Mouse (Mus musculus): ENCODE results near the gene Scnn1g. TPM values are rescaled to one million over a fixed set of nuclear protein-coding genes. Genes with fewer than 3 reads are reported as not detected.

Gene Scnn1g
- polyA plus RNA-seq, 1 experiment from 2014 or later = not detected

- Histone ChIP-seq H3K9me3 (no peaks in the 10 kb centered on the region), H3K4me1 (no peaks in the 10 kb centered on the region), H3K9ac (no peak overlapping the region), H3K27me3 (no peaks in the 10 kb centered on the region), H3K27ac (no peak overlapping the region), H3K36me3 (replicated peaks) (no peaks in the 10 kb centered on the region), H3K4me3 (replicated peaks) (no peak overlapping the region), H3K4me2 (no peak overlapping the region)
- 67% methylated on average over 8 of the region's 8 CpGs for WGBS
- no peak for ATAC-seq (ENCODE audit: low FRiP score)
Measured at GRCm38 (mm10) chr7:121785651-121786228, 51.5 kb downstream of the Scnn1g start.

GRCm38 (mm10) chr7:121797781-121798180 lies 63.5 kb downstream of the Scnn1g start:
- Histone ChIP-seq H3K4me1 (no peaks in the 10 kb centered on the region), H3K36me3 (replicated peaks) (no peaks in the 10 kb centered on the region), H3K9ac (no peak overlapping the region), H3K27me3 (no peaks in the 10 kb centered on the region), H3K4me2 (no peak overlapping the region), H3K27ac (no peak overlapping the region), H3K4me3 (replicated peaks) (no peak overlapping the region), H3K9me3 (0 out of 2 replicates have a peak, but pooled peaks cover 2% of the 10 kb centered on the region)
- no peak for ATAC-seq (ENCODE audit: low FRiP score)
- 84% methylated on average over 9 of the region's 9 CpGs for WGBS

GRCm38 (mm10) chr7:121802471-121802870 lies 68.2 kb downstream of the Scnn1g start:
- WGBS = 88% methylated on average over 2 of the region's 2 CpGs
- Histone ChIP-seq H3K9me3 (no peaks in the 10 kb centered on the region), H3K4me3 (replicated peaks) (no peak overlapping the region), H3K27me3 (no peaks in the 10 kb centered on the region), H3K9ac (no peak overlapping the region), H3K4me1 (no peaks in the 10 kb centered on the region), H3K27ac (no peak overlapping the region), H3K36me3 (replicated peaks) (no peaks in the 10 kb centered on the region), H3K4me2 (no peak overlapping the region)
- ATAC-seq (ENCODE audit: low FRiP score) = no peak

- ATAC-seq (ENCODE audit: low FRiP score) = no peak
- H3K36me3 ChIP-seq (replicated peaks) = no peaks in the 10 kb centered on the region
- no peak overlapping the region for H3K27ac ChIP-seq
- H3K27me3 ChIP-seq = no peaks in the 10 kb centered on the region
- H3K9ac ChIP-seq = no peak overlapping the region
- H3K4me1 ChIP-seq = no peaks in the 10 kb centered on the region
- no peaks in the 10 kb centered on the region for H3K9me3 ChIP-seq
- 90% methylated on average over 4 of the region's 4 CpGs for WGBS
- no peak overlapping the region for H3K4me2 ChIP-seq
- no peak overlapping the region for H3K4me3 ChIP-seq (replicated peaks)
Measured at GRCm38 (mm10) chr7:121803011-121803410, 68.7 kb downstream of the Scnn1g start.

- Histone ChIP-seq H3K27ac (no peak overlapping the region), H3K9ac (no peak overlapping the region), H3K4me1 (no peaks in the 10 kb centered on the region), H3K9me3 (no peaks in the 10 kb centered on the region), H3K4me2 (no peak overlapping the region), H3K4me3 (replicated peaks) (no peak overlapping the region), H3K36me3 (replicated peaks) (no peaks in the 10 kb centered on the region), H3K27me3 (no peaks in the 10 kb centered on the region)
- no peak for ATAC-seq (ENCODE audit: low FRiP score)
- WGBS = 79% methylated on average over 3 of the region's 3 CpGs
Measured at GRCm38 (mm10) chr7:121805811-121806496, 71.7 kb downstream of the Scnn1g start.

GRCm38 (mm10) chr7:121807726-121808580 lies 73.7 kb downstream of the Scnn1g start:
- no peaks in the 10 kb centered on the region for H3K9me3 ChIP-seq
- ATAC-seq (ENCODE audit: low FRiP score) = no peak
- no peaks in the 10 kb centered on the region for H3K4me1 ChIP-seq
- H3K4me2 ChIP-seq = no peak overlapping the region
- no peaks in the 10 kb centered on the region for H3K27me3 ChIP-seq
- no peak overlapping the region for H3K27ac ChIP-seq
- WGBS = 76% methylated on average over 15 of the region's 15 CpGs
- H3K9ac ChIP-seq = no peak overlapping the region
- no peak overlapping the region for H3K4me3 ChIP-seq (replicated peaks)
- no peaks in the 10 kb centered on the region for H3K36me3 ChIP-seq (replicated peaks)

Other genes with a start within 250 kb of the Scnn1g start
- gene Usp31, start 27.2 kb upstream of the Scnn1g start, polyA plus RNA-seq (2016; fragmentation: Nextera tagmentation; extraction: Ambion mirVana) = 4.4 and 4.5 TPM in 2 replicates
- gene Scnn1b, start 130.6 kb downstream of the Scnn1g start, polyA plus RNA-seq (2016; fragmentation: Nextera tagmentation; extraction: Ambion mirVana) = 0.17 TPM in 1 of 2 replicates, not detected in the other
- gene Cog7, start 247.2 kb downstream of the Scnn1g start, polyA plus RNA-seq (2016; fragmentation: Nextera tagmentation; extraction: Ambion mirVana) = 21.9 and 23.0 TPM in 2 replicates